Mouse (Mus musculus) liver, embryonic 11.5 days (tissue): ENCODE data around the gene Gm17727. TPM values are rescaled to one million over a fixed set of nuclear protein-coding genes. Genes with fewer than 3 reads are reported as not detected.
"Not testable (repeated sequence)": the region's sequence is repeated elsewhere in the genome, so short reads cannot be mapped to it uniquely, and the experiment has no call there.

ENCODE experiments used
- ATAC-seq: fragments of 200-750 bp; cut with Nextera tagmentation; replicated peaks from 2 replicates; pipeline ENCODE4 v1.8.0; 2017; ENCODE audit warnings: moderate number of reproducible peaks, mild to moderate bottlenecking, moderate TSS enrichment, moderate library complexity; ENCODE audit not compliant: low FRiP score
- DNase-seq: peaks from one replicate; pipeline ENCODE4 v3.0.0-alpha.2; 2017; ENCODE audit warnings: low spot score
- H3K27ac ChIP-seq: fragments of 300-500 bp; sonication (generic); 2 replicates; pipeline ENCODE4 v1.5.1; 2014; ENCODE audit warnings: mild to moderate bottlenecking, low read depth, low read length, control low read depth
- H3K27me3 ChIP-seq: fragments of 300-500 bp; sonication (generic); replicated peaks from 2 replicates; pipeline ENCODE4 v1.6.1; 2014; ENCODE audit warnings: low read length, mixed read lengths; ENCODE audit not compliant: control insufficient read depth, insufficient read depth
- H3K36me3 ChIP-seq: fragments of 300-500 bp; sonication (generic); 2 replicates; pipeline ENCODE4 v1.6.1; 2014; ENCODE audit warnings: mild to moderate bottlenecking, low read length, moderate library complexity, mixed read lengths; ENCODE audit not compliant: control insufficient read depth, insufficient read depth
- H3K4me1 ChIP-seq: fragments of 300-500 bp; sonication (generic); replicated peaks from 2 replicates; pipeline ENCODE4 v1.6.1; 2014; ENCODE audit warnings: low read length, mixed read lengths; ENCODE audit not compliant: control insufficient read depth, insufficient read depth
- H3K4me2 ChIP-seq: fragments of 300-500 bp; sonication (generic); 2 replicates; pipeline ENCODE4 v1.6.1; 2014; ENCODE audit warnings: mild to moderate bottlenecking, control low read depth, moderate library complexity
- H3K4me3 ChIP-seq: fragments of 300-500 bp; sonication (generic); 2 replicates; pipeline ENCODE4 v1.5.1; 2014; ENCODE audit warnings: low read depth, low read length, control low read depth
- H3K9ac ChIP-seq: fragments of 300-500 bp; sonication (generic); 2 replicates; pipeline ENCODE4 v1.6.1; 2014; ENCODE audit warnings: low read depth, low read length, control low read depth
- H3K9me3 ChIP-seq: fragments of 300-500 bp; sonication (generic); 2 replicates; pipeline ENCODE4 v1.6.1; 2016; ENCODE audit warnings: low read length, inconsistent platforms, mixed read lengths; ENCODE audit not compliant: control insufficient read depth
- WGBS: fragments of 180-500 bp; shearing (Covaris S2); extraction: QIAGEN DNeasy Blood & Tissue Kit; methylation state at CpG from one replicate; pipeline ENCODE4 v1.1.7; 2014; 5-methylcytosine and 5-hydroxymethylcytosine counted together
- polyA plus RNA-seq: library from polyadenylated mRNA; unstranded; fragments of >200 nt; fragmentation: Nextera tagmentation; extraction: Ambion mirVana; gene quantifications from 2 replicates; pipeline ENCODE4 v1.2.1, GENCODE M21; 2014

Gene Gm17727
- polyA plus RNA-seq: not detected in 2 replicates

DNA sequence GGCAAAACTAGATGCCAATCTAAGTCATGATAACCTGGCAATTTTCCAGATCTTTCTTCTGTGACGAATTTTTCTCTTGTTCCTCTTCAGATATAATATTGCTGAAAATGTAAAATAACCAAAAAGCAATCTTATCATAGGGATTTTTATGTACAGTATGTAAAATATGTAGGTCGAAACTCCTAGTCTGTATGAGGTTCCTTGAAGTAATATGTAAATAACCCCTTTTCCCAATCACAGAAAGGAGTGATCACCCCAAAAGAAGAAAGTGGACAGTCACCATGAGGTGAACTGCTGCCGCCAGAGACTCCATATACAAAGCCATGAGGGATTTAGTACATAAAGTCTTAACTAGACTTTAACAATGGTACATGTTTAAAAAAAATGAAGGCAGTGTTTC lies at the start of gene Gm17727:
Gene Gm17727, minus strand, starts transcription at position 101 of the 400 bp plus-strand sequence.
- ATAC-seq (no peak), DNase-seq (no peak)
- Histone ChIP-seq H3K27ac (no peak within 1 kb of the TSS), H3K27me3 (no peaks in the 10 kb centered on the region), H3K9me3 (peaks cover 4% of the 10 kb centered on the region), H3K4me3 (no peak within 1 kb of the TSS), H3K4me2 (no peak within 1 kb of the TSS), H3K9ac (no peak within 1 kb of the TSS), H3K4me1 (no peaks in the 10 kb centered on the region), H3K36me3 (no peaks in the 10 kb centered on the region)
- 55% methylated on average over 3 of the region's 3 CpGs for WGBS

DNA sequence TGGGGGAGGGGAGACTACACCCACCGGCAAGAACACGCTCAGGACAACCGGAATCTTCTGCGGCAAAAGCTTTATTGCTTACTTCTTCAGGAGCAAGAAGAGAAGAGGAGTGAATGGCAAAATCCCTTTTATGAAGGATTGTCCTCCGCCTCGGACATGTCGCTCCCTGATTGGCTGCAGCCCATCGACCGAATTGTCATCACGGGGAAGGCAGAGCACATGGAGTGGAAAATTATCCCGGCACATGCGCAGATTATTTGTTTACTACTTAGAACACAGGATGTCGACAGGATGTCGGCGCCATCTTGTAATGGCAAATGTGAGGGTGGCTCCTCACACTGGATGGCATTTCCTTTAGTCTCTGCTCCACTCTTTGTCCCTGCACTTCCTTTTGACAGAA lies 40.0 kb upstream of the Gm17727 start:
- 93% methylated on average over 15 of the region's 15 CpGs for WGBS
- H3K27me3 ChIP-seq, H3K27ac ChIP-seq, H3K4me1 ChIP-seq, H3K9ac ChIP-seq, ATAC-seq, H3K4me2 ChIP-seq, DNase-seq, H3K9me3 ChIP-seq, H3K36me3 ChIP-seq, H3K4me3 ChIP-seq: not testable (repeated sequence)

DNA sequence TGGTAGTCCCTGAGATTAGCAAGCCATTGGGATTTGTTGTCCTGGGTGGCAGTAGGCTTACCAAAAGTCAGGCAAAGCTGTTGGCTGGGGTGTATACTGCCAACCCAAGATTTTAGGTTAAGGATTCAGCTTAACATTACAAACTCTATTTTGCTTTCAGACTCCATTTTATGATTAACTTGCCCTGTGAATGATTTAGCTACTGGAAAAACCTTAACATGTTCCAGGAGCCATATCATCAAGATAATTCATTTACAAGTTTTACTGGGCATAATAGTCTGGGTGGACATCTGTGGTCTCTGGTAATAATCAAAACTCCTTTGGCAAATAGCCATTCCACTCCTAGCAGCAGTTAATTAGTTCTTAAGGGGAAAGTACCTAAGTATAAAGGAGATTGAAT lies 20.2 kb upstream of the Gm17727 start:
- H3K4me2 ChIP-seq: no peak overlapping the region
- DNase-seq (no peak), ATAC-seq (no peak)
- H3K36me3 ChIP-seq: no peaks in the 10 kb centered on the region
- H3K9me3 ChIP-seq: peaks cover 3% of the 10 kb centered on the region; the same call in 1 of the 2 replicates
- H3K4me3 ChIP-seq: no peak overlapping the region
- H3K4me1 ChIP-seq: no peaks in the 10 kb centered on the region
- no peak overlapping the region for H3K27ac ChIP-seq
- H3K9ac ChIP-seq: no peak overlapping the region
- no peaks in the 10 kb centered on the region for H3K27me3 ChIP-seq

- no peak within 1 kb of the TSS for H3K27ac ChIP-seq
These were observed 12.1 kb upstream of the Gm17727 start, which contains the start of the genes Gm27235 and D730048I06Rik for GRCm38 (mm10) chr9:35790001-35790400. Gm27235 (minus strand) TSS chr9:35790101. D730048I06Rik (minus strand) TSS chr9:35790112.

GRCm38 (mm10) chr9:35756843-35757242 lies 21.1 kb downstream of the Gm17727 start:
- Histone ChIP-seq H3K4me3 (no peak overlapping the region), H3K9me3 (peaks cover 2% of the 10 kb centered on the region; the same call in 1 of the 2 replicates), H3K4me2 (no peak overlapping the region), H3K9ac (no peak overlapping the region), H3K27ac (no peak overlapping the region), H3K27me3 (no peaks in the 10 kb centered on the region), H3K4me1 (no peaks in the 10 kb centered on the region), H3K36me3 (no peaks in the 10 kb centered on the region)
- no peak for ATAC-seq
- DNase-seq: no peak

More at GRCm38 (mm10) chr9:35790001-35790400, 12.1 kb upstream of the Gm17727 start, which contains the start of the genes Gm27235 and D730048I06Rik:
- ATAC-seq: no peak
- no peak for DNase-seq
- no peaks in the 10 kb centered on the region for H3K36me3 ChIP-seq
- no peak within 1 kb of the TSS for H3K4me2 ChIP-seq
- no peak within 1 kb of the TSS for H3K9ac ChIP-seq
- no peaks in the 10 kb centered on the region for H3K27me3 ChIP-seq
- WGBS: 80% methylated on average over 3 of the region's 3 CpGs
- no peak within 1 kb of the TSS for H3K4me3 ChIP-seq
- H3K4me1 ChIP-seq: no peaks in the 10 kb centered on the region
- H3K9me3 ChIP-seq: 0 out of 2 replicates have a peak, but pooled peaks cover 4% of the 10 kb centered on the region

DNA sequence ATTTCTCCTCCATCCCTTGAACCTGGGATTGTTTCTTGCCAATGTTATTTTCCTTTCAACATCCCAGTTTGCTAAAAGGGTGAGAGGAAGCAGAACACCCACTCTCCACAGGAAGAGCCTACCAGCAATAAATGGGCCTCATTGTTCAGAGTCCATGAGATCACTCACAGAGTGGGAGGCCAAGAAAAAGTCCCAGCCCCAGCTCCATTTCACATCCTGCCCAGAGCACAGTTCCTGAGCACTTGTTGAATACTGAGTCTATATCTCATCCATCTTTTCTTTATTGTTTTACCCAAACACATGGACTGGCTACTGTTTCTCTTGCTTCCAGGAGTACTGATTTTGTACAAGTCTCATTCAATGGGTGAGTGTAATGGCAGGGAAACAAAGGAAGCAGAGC lies 37.2 kb downstream of the Gm17727 start, which contains the start of gene Gm17677:
Gene Gm17677, plus strand, starts transcription at position 301 of the 400 bp plus-strand sequence.
- Histone ChIP-seq H3K9ac (no peak within 1 kb of the TSS), H3K4me1 (no peaks in the 10 kb centered on the region), H3K27ac (no peak within 1 kb of the TSS), H3K9me3 (peaks cover 2% of the 10 kb centered on the region; the same call in 1 of the 2 replicates), H3K4me2 (no peak within 1 kb of the TSS), H3K36me3 (no peaks in the 10 kb centered on the region), H3K4me3 (no peak within 1 kb of the TSS), H3K27me3 (no peaks in the 10 kb centered on the region)
- no peak for DNase-seq
- ATAC-seq: no peak

Other genes with a start within 250 kb of the Gm17727 start
- gene Ddx25, start 219.6 kb downstream of the Gm17727 start, polyA plus RNA-seq: 1.5 and 1.7 TPM in 2 replicates
- gene Pus3, start 219.5 kb downstream of the Gm17727 start, polyA plus RNA-seq: 22.6 and 23.2 TPM in 2 replicates
- gene Pate2, start 207.8 kb downstream of the Gm17727 start, polyA plus RNA-seq: 0.16 TPM in 1 of 2 replicates, not detected in the other
- gene Hyls1, start 207.7 kb downstream of the Gm17727 start, polyA plus RNA-seq: 12.8 and 14.1 TPM in 2 replicates
- gene Pate4, start 166.2 kb downstream of the Gm17727 start, polyA plus RNA-seq: 0.21 TPM in 1 of 2 replicates, not detected in the other
- gene Pate3, start 129.9 kb downstream of the Gm17727 start, polyA plus RNA-seq: 0.16 TPM in 1 of 2 replicates, not detected in the other
- gene Pate1, start 90.7 kb downstream of the Gm17727 start, polyA plus RNA-seq: not detected in 2 replicates
- not detected in 2 replicates for gene Gm17677, start 37.1 kb downstream of the Gm17727 start, polyA plus RNA-seq
- gene Gm27235, start 12.0 kb upstream of the Gm17727 start, polyA plus RNA-seq: not detected in 2 replicates
- not detected in 2 replicates for gene D730048I06Rik, start 12.0 kb upstream of the Gm17727 start, polyA plus RNA-seq
- not detected in 2 replicates for gene 9230110F15Rik, start 66.0 kb upstream of the Gm17727 start, polyA plus RNA-seq
- not detected in 2 replicates for gene 9230113P08Rik, start 130.3 kb upstream of the Gm17727 start, polyA plus RNA-seq